Mouse (Mus musculus) liver, embryonic 15.5 days (tissue): ENCODE measurements around the gene Vash2. TPM values are rescaled to one million over a fixed set of nuclear protein-coding genes. Genes with fewer than 3 reads are reported as not detected.

Source experiments
- ATAC-seq: fragments of 200-750 bp; cut with Nextera tagmentation; 2 replicates; pipeline ENCODE4 v1.8.0; 2017; ENCODE audit warnings: moderate number of reproducible peaks, mild to moderate bottlenecking, moderate library complexity; ENCODE audit not compliant: insufficient read depth
- H3K27ac ChIP-seq: fragments of 300-500 bp; sonication (generic); replicated peaks from 2 replicates; pipeline ENCODE4 v1.5.1; 2015; ENCODE audit warnings: mild to moderate bottlenecking, inconsistent platforms
- H3K27me3 ChIP-seq: fragments of 300-500 bp; sonication (generic); 2 replicates; pipeline ENCODE4 v1.6.1; 2015; ENCODE audit warnings: mild to moderate bottlenecking, inconsistent platforms
- H3K36me3 ChIP-seq: fragments of 300-500 bp; sonication (generic); replicated peaks from 2 replicates; pipeline ENCODE4 v1.6.1; 2015; ENCODE audit warnings: moderate library complexity, mild to moderate bottlenecking, inconsistent platforms
- H3K4me1 ChIP-seq: fragments of 300-500 bp; sonication (generic); replicated peaks from 2 replicates; pipeline ENCODE4 v1.6.1; 2015; ENCODE audit warnings: inconsistent platforms
- H3K4me2 ChIP-seq: fragments of 300-500 bp; sonication (generic); 2 replicates; pipeline ENCODE4 v1.6.1; 2015; ENCODE audit warnings: moderate library complexity, mild to moderate bottlenecking, inconsistent platforms
- H3K4me3 ChIP-seq: fragments of 300-500 bp; sonication (generic); replicated peaks from 2 replicates; pipeline ENCODE4 v1.5.1; 2015; ENCODE audit warnings: mild to moderate bottlenecking, inconsistent platforms
- H3K9ac ChIP-seq: fragments of 300-500 bp; sonication (generic); 2 replicates; pipeline ENCODE4 v1.6.1; 2015; ENCODE audit warnings: moderate library complexity, mild to moderate bottlenecking, inconsistent platforms
- H3K9me3 ChIP-seq: fragments of 300-500 bp; sonication (generic); replicated peaks from 2 replicates; pipeline ENCODE4 v1.6.1; 2016; ENCODE audit warnings: inconsistent platforms
- WGBS: fragments of 180-500 bp; shearing (Covaris S2); methylation state at CpG from one replicate; pipeline ENCODE4 v1.1.7; 2015; ENCODE audit warnings: mixed read lengths; ENCODE audit not compliant: insufficient replicate concordance; 5-methylcytosine and 5-hydroxymethylcytosine counted together
- polyA plus RNA-seq: library from polyadenylated mRNA; unstranded; fragments of >200 nt; fragmentation: Nextera tagmentation; extraction: Ambion mirVana; gene quantifications from 2 replicates; pipeline ENCODE4 v1.2.1, GENCODE M21; 2015

The Vash2 gene
- polyA plus RNA-seq, 1 experiment from 2014 or later = 1.2 TPM

- ATAC-seq = no peak
- no peak overlapping the region for H3K4me3 ChIP-seq
- peaks cover 18% of the 10 kb centered on the region for H3K4me1 ChIP-seq
- no peak overlapping the region for H3K9ac ChIP-seq
- no peak overlapping the region for H3K4me2 ChIP-seq
- peaks cover 70% of the 10 kb centered on the region for H3K27me3 ChIP-seq
- H3K27ac ChIP-seq = no peak overlapping the region
- WGBS = 45% methylated on average over 1 of the region's 1 CpGs
- no peaks in the 10 kb centered on the region for H3K9me3 ChIP-seq
- no peaks in the 10 kb centered on the region for H3K36me3 ChIP-seq
Measured at GRCm38 (mm10) chr1:190974833-190975232, 4.3 kb downstream of the Vash2 start.

GRCm38 (mm10) chr1:190974191-190974590 lies 4.9 kb downstream of the Vash2 start:
- ATAC-seq = no peak
- H3K4me3 ChIP-seq = no peak overlapping the region
- peaks cover 65% of the 10 kb centered on the region for H3K27me3 ChIP-seq
- H3K9me3 ChIP-seq = no peaks in the 10 kb centered on the region
- H3K9ac ChIP-seq = no peak overlapping the region
- no peak overlapping the region for H3K4me2 ChIP-seq
- no peak overlapping the region for H3K27ac ChIP-seq
- peaks cover 15% of the 10 kb centered on the region for H3K4me1 ChIP-seq
- WGBS = 59% methylated on average over 8 of the region's 8 CpGs
- no peaks in the 10 kb centered on the region for H3K36me3 ChIP-seq

DNA sequence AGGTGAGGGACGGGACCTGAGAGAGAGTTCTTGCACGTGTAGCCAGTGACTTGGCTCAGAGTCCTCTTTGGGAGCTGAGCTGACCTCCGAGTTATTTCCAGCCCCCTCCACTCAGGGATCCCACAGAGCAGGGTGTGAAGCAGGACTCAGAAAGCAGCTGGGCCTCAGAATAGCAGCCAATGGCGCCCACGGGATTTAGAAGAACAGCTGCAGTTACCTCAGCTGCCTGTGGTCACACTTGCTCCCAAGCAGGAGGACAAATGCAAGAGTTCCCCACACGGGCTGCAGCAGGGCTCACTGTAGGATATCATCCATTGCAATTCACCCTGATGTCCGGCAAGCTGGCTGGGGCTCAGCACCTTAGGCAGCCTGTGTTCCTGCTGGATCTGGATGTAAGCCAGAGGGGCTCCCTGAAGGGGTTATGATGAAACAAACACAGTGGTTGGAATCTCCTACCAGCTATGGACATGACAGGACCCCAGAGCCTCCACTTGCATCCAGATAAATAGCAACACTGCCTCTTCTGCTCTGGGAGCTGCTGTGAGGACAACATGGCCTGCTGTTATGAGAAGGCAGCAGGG lies 6.4 kb downstream of the Vash2 start:
- Histone ChIP-seq H3K4me2 (no peak overlapping the region), H3K27ac (no peak overlapping the region), H3K4me1 (peaks cover 3% of the 10 kb centered on the region; the same call in 1 of the 2 replicates), H3K9me3 (no peaks in the 10 kb centered on the region), H3K9ac (no peak overlapping the region), H3K36me3 (no peaks in the 10 kb centered on the region), H3K27me3 (peaks cover 50% of the 10 kb centered on the region), H3K4me3 (no peak overlapping the region)
- no peak for ATAC-seq
- WGBS = 54% methylated on average over 7 of the region's 7 CpGs

DNA sequence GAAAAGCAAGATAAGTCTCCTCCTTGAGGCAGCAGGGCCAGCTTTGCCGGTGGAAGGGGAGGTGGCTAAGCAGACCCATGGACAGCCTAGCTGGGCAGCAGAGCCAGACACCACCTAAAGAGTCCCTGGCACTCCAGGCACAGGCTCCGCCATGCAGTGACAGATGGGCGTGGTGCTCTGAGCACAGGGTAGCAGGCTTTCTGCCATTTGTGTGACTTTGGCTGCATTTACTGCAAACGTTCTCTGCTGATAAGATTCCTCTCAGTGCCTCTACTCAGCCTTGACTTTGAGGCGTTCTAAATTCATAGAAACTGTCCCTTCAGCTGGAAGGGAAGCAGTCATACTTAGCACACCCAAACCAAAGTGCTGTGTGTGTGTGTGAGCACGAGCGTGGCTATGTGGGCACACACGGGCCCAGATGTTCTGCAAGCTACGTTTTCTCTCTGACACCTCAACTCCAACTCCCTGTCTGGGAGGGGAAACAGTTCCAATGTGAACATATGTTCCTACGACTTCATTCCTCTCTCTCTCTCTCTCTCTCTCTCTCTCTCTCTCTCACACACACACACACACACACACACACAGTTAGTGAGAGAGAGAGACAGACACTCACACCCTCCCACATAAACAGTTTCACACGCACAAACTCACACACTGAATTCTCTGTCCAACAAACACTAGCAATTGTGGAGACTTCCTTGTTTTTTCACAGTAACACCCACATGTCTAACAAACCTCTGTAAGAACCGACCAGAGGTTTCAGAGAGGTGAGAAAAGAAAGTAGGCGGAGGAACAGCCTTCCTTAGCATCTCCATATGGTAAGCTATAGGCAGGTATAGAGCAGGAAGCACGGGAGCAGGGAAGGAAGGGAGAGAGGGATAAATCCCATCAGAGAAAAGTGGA lies 7.1 kb downstream of the Vash2 start:
- Histone ChIP-seq H3K27me3 (peaks cover 43% of the 10 kb centered on the region), H3K27ac (no peak overlapping the region), H3K9ac (no peak overlapping the region), H3K4me3 (no peak overlapping the region), H3K4me2 (no peak overlapping the region), H3K4me1 (peaks cover 3% of the 10 kb centered on the region; the same call in 1 of the 2 replicates), H3K9me3 (no peaks in the 10 kb centered on the region), H3K36me3 (no peaks in the 10 kb centered on the region)
- no peak for ATAC-seq
- 50% methylated on average over 14 of the region's 14 CpGs for WGBS

- Histone ChIP-seq H3K4me1 (peaks cover 3% of the 10 kb centered on the region; the same call in 1 of the 2 replicates), H3K27ac (no peak overlapping the region), H3K9ac (no peak overlapping the region), H3K27me3 (peaks cover 3% of the 10 kb centered on the region; the same call in 1 of the 2 replicates), H3K4me2 (no peak overlapping the region), H3K36me3 (no peaks in the 10 kb centered on the region), H3K9me3 (no peaks in the 10 kb centered on the region), H3K4me3 (no peak overlapping the region)
- 64% methylated on average over 7 of the region's 7 CpGs for WGBS
- ATAC-seq = no peak
Measured at GRCm38 (mm10) chr1:190968010-190968409, 11.1 kb downstream of the Vash2 start.

- no peak for ATAC-seq
Measured at GRCm38 (mm10) chr1:190964992-190965780, 13.9 kb downstream of the Vash2 start.

DNA sequence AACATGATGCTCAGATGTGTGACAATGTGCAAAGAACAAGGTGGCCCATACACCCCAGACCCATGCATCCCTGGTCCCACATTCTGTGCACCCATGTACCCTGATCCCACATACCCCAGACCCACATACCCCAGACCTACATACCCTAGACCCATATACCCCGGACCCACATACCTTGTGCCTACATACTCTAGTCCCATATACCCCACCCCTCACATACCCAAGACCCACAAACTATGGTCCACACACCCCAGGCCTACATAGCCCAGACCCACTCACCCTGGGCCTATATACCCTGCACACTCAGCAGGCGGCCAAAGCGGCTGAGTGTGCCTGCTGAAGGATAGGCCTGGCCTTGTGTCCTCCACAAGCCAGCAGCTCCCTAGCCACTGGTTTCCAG lies 16.3 kb downstream of the Vash2 start:
- 67% methylated on average over 3 of the region's 3 CpGs for WGBS
- H3K27ac ChIP-seq = no peak overlapping the region
- H3K9me3 ChIP-seq = no peaks in the 10 kb centered on the region
- no peaks in the 10 kb centered on the region for H3K36me3 ChIP-seq
- H3K4me3 ChIP-seq = no peak overlapping the region
- no peak overlapping the region for H3K9ac ChIP-seq
- H3K4me2 ChIP-seq = no peak overlapping the region
- no peak for ATAC-seq
- 0 out of 2 replicates have a peak, but pooled peaks cover 3% of the 10 kb centered on the region for H3K27me3 ChIP-seq
- peaks cover 12% of the 10 kb centered on the region for H3K4me1 ChIP-seq

More at GRCm38 (mm10) chr1:190964992-190965780, 13.9 kb downstream of the Vash2 start:
- H3K9me3 ChIP-seq = no peaks in the 10 kb centered on the region
- no peaks in the 10 kb centered on the region for H3K36me3 ChIP-seq
- H3K4me1 ChIP-seq = no peaks in the 10 kb centered on the region
- H3K27ac ChIP-seq = no peak overlapping the region
- no peak overlapping the region for H3K9ac ChIP-seq
- H3K4me3 ChIP-seq = no peak overlapping the region
- 58% methylated on average over 15 of the region's 15 CpGs for WGBS
- H3K4me2 ChIP-seq = no peak overlapping the region
- H3K27me3 ChIP-seq = 0 out of 2 replicates have a peak, but pooled peaks cover 3% of the 10 kb centered on the region

DNA sequence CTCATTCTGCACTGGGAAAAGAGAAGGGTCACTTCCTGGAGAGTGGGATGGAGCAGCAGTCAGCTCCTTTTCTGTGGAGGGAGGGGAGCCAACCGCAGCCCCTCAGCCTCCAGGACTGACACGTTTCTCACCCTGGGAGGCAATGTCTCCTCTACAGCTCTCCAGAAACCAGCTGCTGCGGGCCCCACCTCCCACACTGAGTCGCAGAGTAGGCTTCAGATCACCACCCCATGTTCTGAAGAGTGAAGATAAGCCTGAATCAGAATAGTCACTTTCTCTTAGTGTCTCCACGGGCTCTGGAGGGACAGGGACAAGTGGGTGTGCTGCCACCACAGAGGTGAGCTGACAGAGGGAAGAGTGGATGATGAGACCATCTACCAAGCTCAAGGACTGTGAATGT lies 20.3 kb downstream of the Vash2 start:
- no peak for ATAC-seq

DNA sequence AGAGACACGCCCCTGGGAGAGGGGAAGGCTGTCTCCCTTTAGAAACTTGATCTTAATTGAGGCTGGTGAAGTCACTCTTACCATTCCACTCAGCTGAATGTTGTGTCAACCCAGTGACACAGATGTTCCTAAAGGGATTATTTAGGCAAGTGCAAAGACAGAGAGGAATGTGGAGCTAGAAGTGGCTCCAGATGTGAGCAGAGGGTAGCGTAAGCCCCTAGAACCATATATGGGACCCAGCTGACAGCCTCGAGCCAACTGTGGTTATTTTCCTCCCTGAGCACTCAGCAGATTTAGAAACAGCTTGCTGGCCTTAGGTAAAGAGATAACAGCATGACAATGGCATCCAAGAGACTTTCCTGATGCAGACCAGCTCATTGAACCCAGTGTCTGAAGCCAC lies 26.1 kb downstream of the Vash2 start:
- no peak overlapping the region for H3K4me3 ChIP-seq
- no peak for ATAC-seq
- H3K9ac ChIP-seq = no peak overlapping the region
- peaks cover 5% of the 10 kb centered on the region for H3K4me1 ChIP-seq
- H3K27me3 ChIP-seq = no peaks in the 10 kb centered on the region
- no peak overlapping the region for H3K4me2 ChIP-seq
- WGBS = 58% methylated on average over 3 of the region's 3 CpGs
- H3K9me3 ChIP-seq = no peaks in the 10 kb centered on the region
- H3K27ac ChIP-seq = no peak overlapping the region
- H3K36me3 ChIP-seq = no peaks in the 10 kb centered on the region

More for the DNA sequence above, 20.3 kb downstream of the Vash2 start:
- H3K36me3 ChIP-seq = no peaks in the 10 kb centered on the region
- 0 out of 2 replicates have a peak, but pooled peaks cover 3% of the 10 kb centered on the region for H3K27me3 ChIP-seq
- 32% methylated on average over 5 of the region's 5 CpGs for WGBS
- no peak overlapping the region for H3K27ac ChIP-seq
- H3K9ac ChIP-seq = no peak overlapping the region
- H3K9me3 ChIP-seq = no peaks in the 10 kb centered on the region
- no peak overlapping the region for H3K4me3 ChIP-seq
- H3K4me1 ChIP-seq = peaks cover 15% of the 10 kb centered on the region
- no peak overlapping the region for H3K4me2 ChIP-seq

DNA sequence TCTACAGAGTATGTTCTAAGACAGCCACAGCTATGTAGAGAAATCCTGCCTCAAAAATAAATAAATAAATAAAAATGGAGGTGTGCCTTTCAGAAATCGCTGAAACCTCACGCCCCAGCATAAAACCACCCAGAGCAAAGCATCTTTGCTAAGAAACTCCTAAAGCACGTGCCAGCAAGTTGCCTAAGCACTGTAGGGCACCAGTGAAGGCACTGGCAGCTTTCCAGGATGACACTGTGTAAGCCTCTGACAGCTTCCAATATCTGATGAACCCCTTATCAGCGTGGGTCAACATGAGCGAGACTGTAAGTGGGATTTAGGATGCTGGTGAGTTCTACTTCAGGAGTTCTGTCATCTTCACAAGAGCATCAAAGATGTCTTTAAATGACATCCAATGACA lies 28.1 kb downstream of the Vash2 start:
- no peak overlapping the region for H3K27ac ChIP-seq
- no peak for ATAC-seq
- H3K4me1 ChIP-seq = no peaks in the 10 kb centered on the region
- no peak overlapping the region for H3K9ac ChIP-seq
- H3K36me3 ChIP-seq = peaks cover 3% of the 10 kb centered on the region; the same call in 1 of the 2 replicates
- no peak overlapping the region for H3K4me3 ChIP-seq
- no peak overlapping the region for H3K4me2 ChIP-seq
- 56% methylated on average over 5 of the region's 5 CpGs for WGBS
- no peaks in the 10 kb centered on the region for H3K9me3 ChIP-seq
- H3K27me3 ChIP-seq = no peaks in the 10 kb centered on the region

- peaks cover 16% of the 10 kb centered on the region for H3K36me3 ChIP-seq
- H3K27ac ChIP-seq = no peak overlapping the region
- no peak overlapping the region for H3K4me3 ChIP-seq
- H3K9me3 ChIP-seq = no peaks in the 10 kb centered on the region
- H3K9ac ChIP-seq = no peak overlapping the region
- H3K4me1 ChIP-seq = no peaks in the 10 kb centered on the region
- 87% methylated on average over 17 of the region's 17 CpGs for WGBS
- ATAC-seq = no peak
- H3K27me3 ChIP-seq = no peaks in the 10 kb centered on the region
- no peak overlapping the region for H3K4me2 ChIP-seq
Measured at GRCm38 (mm10) chr1:190948846-190949245, 30.2 kb downstream of the Vash2 start.
